Mouse (Mus musculus) kidney, embryonic 15.5 days (tissue): Measurements from ENCODE around the gene Scube1. TPM values are rescaled to one million over a fixed set of nuclear protein-coding genes. Genes with fewer than 3 reads are reported as not detected.

Source experiments
- ATAC-seq: fragments of 200-750 bp; cut with Nextera tagmentation; replicated peaks from 2 replicates; pipeline ENCODE4 v1.8.0; 2017; ENCODE audit warnings: moderate TSS enrichment; ENCODE audit not compliant: low FRiP score
- H3K27ac ChIP-seq: fragments of 300-500 bp; sonication (generic); 2 replicates; pipeline ENCODE4 v1.5.1; 2015; ENCODE audit warnings: mild to moderate bottlenecking, inconsistent platforms
- H3K27me3 ChIP-seq: fragments of 300-500 bp; sonication (generic); 2 replicates; pipeline ENCODE4 v1.6.1; 2015; ENCODE audit warnings: inconsistent platforms
- H3K36me3 ChIP-seq: fragments of 300-500 bp; sonication (generic); 2 replicates; pipeline ENCODE4 v1.6.1; 2015; ENCODE audit warnings: inconsistent platforms
- H3K4me1 ChIP-seq: fragments of 300-500 bp; sonication (generic); 2 replicates; pipeline ENCODE4 v1.6.1; 2015; ENCODE audit warnings: inconsistent platforms
- H3K4me2 ChIP-seq: fragments of 300-500 bp; sonication (generic); 2 replicates; pipeline ENCODE4 v1.6.1; 2015; ENCODE audit warnings: moderate library complexity, mild to moderate bottlenecking, inconsistent platforms
- H3K4me3 ChIP-seq: fragments of 300-500 bp; sonication (generic); replicated peaks from 2 replicates; pipeline ENCODE4 v1.5.1; 2015; ENCODE audit warnings: mild to moderate bottlenecking, inconsistent platforms
- H3K9ac ChIP-seq: fragments of 300-500 bp; sonication (generic); 2 replicates; pipeline ENCODE4 v1.6.1; 2015; ENCODE audit warnings: mild to moderate bottlenecking, inconsistent platforms
- H3K9me3 ChIP-seq: fragments of 300-500 bp; sonication (generic); replicated peaks from 2 replicates; pipeline ENCODE4 v1.6.1; 2016; ENCODE audit warnings: inconsistent platforms
- WGBS: fragments of 180-500 bp; shearing (Covaris S2); methylation state at CpG from one replicate; pipeline ENCODE4 v1.1.7; 2015; ENCODE audit warnings: mixed read lengths; 5-methylcytosine and 5-hydroxymethylcytosine counted together
- polyA plus RNA-seq: library from polyadenylated mRNA; unstranded; fragments of >200 nt; fragmentation: Nextera tagmentation; extraction: Ambion mirVana; gene quantifications from 2 replicates; pipeline ENCODE4 v1.2.1, GENCODE M21; 2015

Scube1 gene
- polyA plus RNA-seq, 1 experiment from 2014 or later = 6.1 TPM

GRCm38 (mm10) chr15:83606700-83607099 is 118.1 kb downstream of the Scube1 start:
- Histone ChIP-seq H3K27ac (no peak overlapping the region), H3K9ac (no peak overlapping the region)
- no peak; the same call in 1 of the 2 replicates for ATAC-seq

GRCm38 (mm10) chr15:83606216-83606615 is 118.6 kb downstream of the Scube1 start:
- no peak overlapping the region for H3K9ac ChIP-seq
- no peak overlapping the region for H3K4me2 ChIP-seq
- H3K4me3 ChIP-seq = no peak overlapping the region
- no peaks in the 10 kb centered on the region for H3K27me3 ChIP-seq
- no peak overlapping the region for H3K27ac ChIP-seq
- ATAC-seq = no peak
- peaks cover 10% of the 10 kb centered on the region for H3K4me1 ChIP-seq
- no peaks in the 10 kb centered on the region for H3K36me3 ChIP-seq
- 49% methylated on average over 11 of the region's 11 CpGs for WGBS
- no peaks in the 10 kb centered on the region for H3K9me3 ChIP-seq

More at GRCm38 (mm10) chr15:83606700-83607099, 118.1 kb downstream of the Scube1 start:
- peaks cover 10% of the 10 kb centered on the region for H3K4me1 ChIP-seq
- no peak overlapping the region for H3K4me2 ChIP-seq
- no peak overlapping the region for H3K4me3 ChIP-seq
- H3K27me3 ChIP-seq = no peaks in the 10 kb centered on the region
- no peaks in the 10 kb centered on the region for H3K36me3 ChIP-seq
- WGBS = 87% methylated on average over 8 of the region's 8 CpGs
- H3K9me3 ChIP-seq = no peaks in the 10 kb centered on the region

- Histone ChIP-seq H3K27ac (no peak overlapping the region), H3K4me2 (no peak overlapping the region), H3K9ac (no peak overlapping the region), H3K9me3 (no peaks in the 10 kb centered on the region), H3K27me3 (no peaks in the 10 kb centered on the region), H3K36me3 (no peaks in the 10 kb centered on the region), H3K4me1 (peaks cover 10% of the 10 kb centered on the region), H3K4me3 (no peak overlapping the region)
- ATAC-seq = no peak
- WGBS = 96% methylated on average over 7 of the region's 7 CpGs
Observed at GRCm38 (mm10) chr15:83603426-83603825, 121.4 kb downstream of the Scube1 start.

- Histone ChIP-seq H3K4me1 (peaks cover 10% of the 10 kb centered on the region), H3K4me2 (no peak overlapping the region), H3K9me3 (no peaks in the 10 kb centered on the region), H3K9ac (no peak overlapping the region), H3K27me3 (no peaks in the 10 kb centered on the region), H3K4me3 (no peak overlapping the region), H3K36me3 (no peaks in the 10 kb centered on the region), H3K27ac (no peak overlapping the region)
- no peak for ATAC-seq
- 96% methylated on average over 1 of the region's 1 CpGs for WGBS
Observed at GRCm38 (mm10) chr15:83603046-83603396, 121.8 kb downstream of the Scube1 start.

GRCm38 (mm10) chr15:83602372-83603045 is 122.3 kb downstream of the Scube1 start:
- Histone ChIP-seq H3K4me1 (peaks cover 10% of the 10 kb centered on the region), H3K27ac (no peak overlapping the region), H3K4me2 (no peak overlapping the region), H3K4me3 (no peak overlapping the region), H3K27me3 (no peaks in the 10 kb centered on the region), H3K9me3 (no peaks in the 10 kb centered on the region), H3K36me3 (no peaks in the 10 kb centered on the region), H3K9ac (no peak overlapping the region)
- WGBS = 60% methylated on average over 13 of the region's 13 CpGs
- 0 out of 2 replicates have a peak, but pooled peaks have one; percentile 34 for ATAC-seq

- Histone ChIP-seq H3K36me3 (no peaks in the 10 kb centered on the region), H3K4me3 (no peak overlapping the region), H3K9me3 (no peaks in the 10 kb centered on the region), H3K4me1 (peaks cover 8% of the 10 kb centered on the region), H3K27me3 (no peaks in the 10 kb centered on the region), H3K9ac (no peak overlapping the region), H3K27ac (no peak overlapping the region), H3K4me2 (no peak overlapping the region)
- 62% methylated on average over 4 of the region's 4 CpGs for WGBS
- ATAC-seq = no peak
Observed at GRCm38 (mm10) chr15:83601185-83601584, 123.6 kb downstream of the Scube1 start.

- Histone ChIP-seq H3K9ac (no peak overlapping the region), H3K36me3 (no peaks in the 10 kb centered on the region), H3K4me1 (peaks cover 26% of the 10 kb centered on the region), H3K4me2 (no peak overlapping the region), H3K27me3 (no peaks in the 10 kb centered on the region), H3K4me3 (no peak overlapping the region), H3K27ac (no peak overlapping the region), H3K9me3 (no peaks in the 10 kb centered on the region)
- 91% methylated on average over 4 of the region's 4 CpGs for WGBS
- no peak for ATAC-seq
Observed at GRCm38 (mm10) chr15:83596833-83597232, 128.0 kb downstream of the Scube1 start.

GRCm38 (mm10) chr15:83595364-83595711 is 129.5 kb downstream of the Scube1 start:
- no peaks in the 10 kb centered on the region for H3K27me3 ChIP-seq
- H3K36me3 ChIP-seq = no peaks in the 10 kb centered on the region
- no peaks in the 10 kb centered on the region for H3K9me3 ChIP-seq
- no peak overlapping the region for H3K27ac ChIP-seq
- H3K4me2 ChIP-seq = peak overlapping the region; percentile 73
- WGBS = 40% methylated on average over 7 of the region's 7 CpGs
- ATAC-seq = no peak
- H3K9ac ChIP-seq = peak overlapping the region; percentile 87; the same call in 1 of the 2 replicates
- H3K4me1 ChIP-seq = peaks cover 26% of the 10 kb centered on the region
- peak overlapping the region; percentile 93 for H3K4me3 ChIP-seq

- H3K4me1 ChIP-seq = peaks cover 26% of the 10 kb centered on the region
- no peaks in the 10 kb centered on the region for H3K9me3 ChIP-seq
- H3K36me3 ChIP-seq = no peaks in the 10 kb centered on the region
- WGBS = under 1% methylated on average over 68 of the region's 68 CpGs
- no peaks in the 10 kb centered on the region for H3K27me3 ChIP-seq
- peak within 1 kb of the TSS; percentile 74 for H3K27ac ChIP-seq
- H3K9ac ChIP-seq = peak within 1 kb of the TSS; percentile 87
- peak within 1 kb of the TSS; percentile 93 for H3K4me3 ChIP-seq
- peak; percentile 91 for ATAC-seq
- H3K4me2 ChIP-seq = peak within 1 kb of the TSS; percentile 73
Observed at GRCm38 (mm10) chr15:83594513-83595363, 130.1 kb downstream of the Scube1 start, which contains the start of gene Ttll12. TSS of gene Ttll12 (minus strand) at chr15:83595157.

GRCm38 (mm10) chr15:83593702-83594512 is 130.9 kb downstream of the Scube1 start:
- Histone ChIP-seq H3K4me1 (peaks cover 26% of the 10 kb centered on the region), H3K4me3 (peak overlapping the region; percentile 93), H3K27me3 (no peaks in the 10 kb centered on the region), H3K27ac (no peak overlapping the region), H3K9ac (peak overlapping the region; percentile 87), H3K9me3 (no peaks in the 10 kb centered on the region), H3K4me2 (peak overlapping the region; percentile 73), H3K36me3 (no peaks in the 10 kb centered on the region)
- WGBS = 7% methylated on average over 19 of the region's 19 CpGs
- peak; percentile 59 for ATAC-seq

- H3K27ac ChIP-seq = no peak overlapping the region; the same call in 1 of the 2 replicates
- no peaks in the 10 kb centered on the region for H3K27me3 ChIP-seq
- peak overlapping the region; percentile 93; the same call in 1 of the 2 replicates for H3K4me3 ChIP-seq
- H3K4me2 ChIP-seq = peak overlapping the region; percentile 73
- no peaks in the 10 kb centered on the region for H3K9me3 ChIP-seq
- H3K9ac ChIP-seq = peak overlapping the region; percentile 87; the same call in 1 of the 2 replicates
- H3K4me1 ChIP-seq = peaks cover 26% of the 10 kb centered on the region
- peaks cover 6% of the 10 kb centered on the region for H3K36me3 ChIP-seq
- ATAC-seq = no peak
Observed at GRCm38 (mm10) chr15:83593189-83593585, 131.6 kb downstream of the Scube1 start.
